Mouse (Mus musculus) megakaryocyte, adult 5-6 weeks (primary cell): Measurements from ENCODE around the gene Abcf2. TPM values are rescaled to one million over a fixed set of nuclear protein-coding genes. Genes with fewer than 3 reads are reported as not detected.

Source experiments
- ATAC-seq: 2 replicates; pipeline ENCODE4 v1.8.0; 2016; ENCODE audit warnings: mild to moderate bottlenecking, inconsistent platforms; ENCODE audit not compliant: poor library complexity, severe bottlenecking
- total RNA-seq, 2 experiments: library from RNA; stranded (forward) in 1 of 2; stranded (reverse) in 1 of 2; fragments of 153-499, 151-499 nt in 1 of 2; fragments of 221-1000, 200-1000 nt in 1 of 2; gene quantifications; 2 replicates each; pipeline versions ENCODE4 v1.2.3 to v1.2.4; 2015 to 2017

Gene Abcf2
- total RNA-seq, 2 experiments from 2014 or later = 18.1 to 53.7 TPM

DNA sequence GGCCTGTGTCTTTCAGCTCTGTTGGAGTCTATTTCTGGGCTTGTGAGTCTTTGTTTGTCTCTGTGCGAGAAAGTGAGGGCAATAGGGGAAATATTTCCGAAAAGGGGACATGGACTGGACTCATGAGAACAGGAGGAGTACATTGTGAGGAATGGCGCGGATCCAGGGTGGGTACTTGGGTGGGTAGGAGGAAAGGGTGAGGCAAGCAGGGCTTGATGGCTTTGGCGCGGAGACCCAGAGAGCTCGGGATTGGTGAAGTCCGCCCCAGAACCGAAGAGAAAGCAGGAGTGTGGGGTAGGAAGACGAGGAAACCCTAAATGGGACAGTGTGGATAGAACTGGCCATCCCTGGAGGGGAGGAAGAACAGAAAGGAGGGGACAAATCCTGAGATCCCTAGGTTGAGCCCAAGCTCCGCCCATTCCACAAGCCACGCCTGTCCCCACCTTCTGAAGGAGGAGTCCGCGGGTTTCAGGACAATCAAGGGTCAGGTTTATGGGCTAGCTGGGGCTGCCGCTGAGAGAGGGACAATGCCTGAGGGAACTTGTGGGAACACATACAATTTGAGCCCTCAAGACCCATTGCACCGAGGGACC lies 25.6 kb upstream of the Abcf2 start:
- no peak for ATAC-seq

DNA sequence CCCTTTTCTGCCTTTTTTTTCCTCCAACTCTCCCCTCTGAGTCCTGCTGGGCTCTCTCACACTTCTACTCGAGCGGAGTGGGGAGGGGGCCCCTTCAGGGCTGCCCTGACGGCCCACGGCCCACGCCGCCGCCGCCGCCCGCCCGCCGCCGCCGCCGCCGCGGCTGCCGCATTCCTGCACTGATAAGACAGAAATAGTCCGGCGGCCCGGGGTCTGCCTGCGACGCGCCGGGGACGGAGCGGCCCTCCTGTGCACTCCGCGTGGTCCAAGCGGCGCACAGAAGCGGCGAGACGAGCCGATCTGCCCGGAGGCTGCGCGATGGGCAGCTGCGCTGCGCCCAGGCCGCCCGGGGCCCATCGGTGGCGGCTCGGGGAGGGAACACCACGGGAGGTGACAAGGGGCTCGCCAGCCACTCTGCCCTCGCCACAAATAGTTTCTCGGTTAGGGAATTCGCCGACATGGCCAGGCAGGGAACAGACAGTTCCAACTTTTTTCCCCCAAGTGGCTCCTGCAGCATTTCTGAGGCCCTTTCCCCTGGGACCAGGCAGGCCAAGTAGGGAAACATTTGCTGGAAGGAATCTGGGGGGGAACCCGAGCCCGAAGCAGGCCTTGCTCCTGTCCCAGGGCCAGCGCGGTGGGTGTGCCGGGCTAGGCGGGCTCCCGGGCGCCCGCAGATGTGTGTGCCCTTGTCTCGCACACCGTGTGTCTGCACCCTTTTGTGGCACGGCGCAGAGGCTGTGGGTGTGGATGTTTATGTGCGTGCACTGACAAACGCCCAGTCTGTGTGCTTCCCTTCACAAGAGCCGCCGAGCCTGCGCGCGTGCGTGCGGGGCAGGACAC lies 24.9 kb upstream of the Abcf2 start:
- peak; percentile 33; the same call in 1 of the 2 replicates for ATAC-seq

DNA sequence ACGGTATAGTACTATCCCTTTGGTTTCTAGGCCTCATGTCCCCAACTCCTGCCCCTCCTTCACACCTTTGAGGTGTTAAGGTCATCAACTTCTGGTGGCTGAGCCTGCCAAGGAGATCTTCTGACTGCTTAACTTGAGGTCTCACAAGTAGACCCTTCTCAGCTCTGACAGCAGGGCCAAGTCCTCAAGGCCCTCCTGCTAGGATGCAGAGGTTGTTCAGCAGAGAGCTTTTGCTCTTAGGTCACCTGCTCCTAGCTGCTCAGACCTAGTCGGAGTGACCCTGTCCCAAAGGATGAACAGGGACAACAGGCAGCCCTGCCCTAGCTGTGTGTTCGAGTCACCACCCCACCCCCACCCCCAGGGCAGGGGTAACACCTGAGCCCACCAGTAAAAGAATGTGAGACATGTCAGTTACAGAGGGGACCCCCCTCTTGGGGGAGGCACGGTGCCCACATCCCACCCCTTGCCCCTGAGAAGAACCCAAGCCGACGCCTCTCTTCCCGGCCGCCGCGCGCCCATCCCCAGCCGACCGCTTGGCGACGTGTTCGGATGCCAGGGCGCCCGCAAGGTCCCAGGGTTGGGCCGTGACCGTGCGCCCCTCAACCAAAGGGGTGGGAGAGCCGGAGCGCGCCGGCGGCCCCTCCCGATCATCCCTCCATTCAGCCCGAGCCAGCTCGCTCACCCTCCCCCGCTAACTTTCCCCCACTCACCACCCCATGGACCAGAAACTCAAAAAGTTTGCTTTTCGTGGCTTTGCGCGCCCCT lies 24.0 kb upstream of the Abcf2 start:
- ATAC-seq = no peak

DNA sequence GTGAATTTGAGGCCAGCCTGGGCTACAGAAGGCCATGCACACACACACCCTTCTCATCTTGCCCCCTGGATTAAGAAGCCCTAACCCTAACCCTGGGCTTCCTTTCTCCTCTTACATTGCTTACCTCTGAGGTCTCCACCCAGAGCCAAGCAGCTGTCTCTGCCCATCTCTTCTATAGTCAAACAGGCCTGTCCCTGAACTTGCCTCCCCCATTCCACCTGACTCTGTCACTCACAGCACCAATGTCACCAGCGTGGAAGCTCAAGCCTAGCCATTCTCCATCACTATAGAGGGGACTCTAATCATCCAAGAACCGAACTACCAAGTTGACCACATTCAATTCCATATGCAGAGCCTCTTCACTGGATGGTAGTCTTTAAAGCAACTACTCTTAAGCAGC lies 23.0 kb upstream of the Abcf2 start:
- no peak for ATAC-seq

DNA sequence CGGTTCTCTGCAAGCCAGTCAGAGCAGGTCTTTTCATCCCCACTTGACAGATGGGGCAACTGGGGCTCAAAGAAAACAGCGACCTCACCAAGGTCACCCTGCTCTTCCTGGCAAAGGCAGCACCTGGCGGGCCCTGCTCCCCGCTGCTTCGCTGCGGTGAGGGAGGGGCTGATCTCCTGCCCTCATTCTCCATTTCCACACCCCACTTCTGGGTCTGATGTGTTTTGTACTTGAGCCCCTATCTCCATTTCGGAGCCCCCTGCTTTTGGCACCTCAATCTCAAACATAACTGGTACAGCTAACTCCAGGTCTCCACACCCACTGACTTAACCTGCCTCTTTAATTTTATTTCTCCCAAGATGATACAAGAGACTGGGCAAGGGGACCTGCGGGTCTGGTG lies 21.9 kb upstream of the Abcf2 start:
- no peak for ATAC-seq

DNA sequence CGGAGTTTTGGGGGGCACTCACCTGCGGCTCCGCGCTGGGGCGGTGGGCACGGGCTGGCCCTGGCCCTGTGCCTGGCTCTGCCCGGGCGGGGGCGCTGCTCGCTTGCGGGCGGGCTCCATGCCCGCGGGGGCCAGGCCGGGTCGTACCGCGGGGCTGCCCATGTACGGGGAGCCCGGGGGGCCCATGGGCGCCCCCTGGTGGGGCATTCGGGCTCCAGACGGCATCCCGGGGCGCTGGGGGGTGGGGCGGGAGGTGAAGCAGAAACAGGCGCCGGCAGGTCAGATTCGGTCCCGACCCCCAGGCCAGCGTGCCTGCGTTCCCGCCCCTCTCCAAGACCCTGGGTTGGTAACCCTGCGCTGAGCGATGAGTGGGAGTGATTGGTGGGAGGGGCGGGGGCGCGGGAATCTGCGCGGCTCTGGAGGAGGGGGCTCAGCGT lies 21.3 kb upstream of the Abcf2 start:
- ATAC-seq = peak; percentile 34

DNA sequence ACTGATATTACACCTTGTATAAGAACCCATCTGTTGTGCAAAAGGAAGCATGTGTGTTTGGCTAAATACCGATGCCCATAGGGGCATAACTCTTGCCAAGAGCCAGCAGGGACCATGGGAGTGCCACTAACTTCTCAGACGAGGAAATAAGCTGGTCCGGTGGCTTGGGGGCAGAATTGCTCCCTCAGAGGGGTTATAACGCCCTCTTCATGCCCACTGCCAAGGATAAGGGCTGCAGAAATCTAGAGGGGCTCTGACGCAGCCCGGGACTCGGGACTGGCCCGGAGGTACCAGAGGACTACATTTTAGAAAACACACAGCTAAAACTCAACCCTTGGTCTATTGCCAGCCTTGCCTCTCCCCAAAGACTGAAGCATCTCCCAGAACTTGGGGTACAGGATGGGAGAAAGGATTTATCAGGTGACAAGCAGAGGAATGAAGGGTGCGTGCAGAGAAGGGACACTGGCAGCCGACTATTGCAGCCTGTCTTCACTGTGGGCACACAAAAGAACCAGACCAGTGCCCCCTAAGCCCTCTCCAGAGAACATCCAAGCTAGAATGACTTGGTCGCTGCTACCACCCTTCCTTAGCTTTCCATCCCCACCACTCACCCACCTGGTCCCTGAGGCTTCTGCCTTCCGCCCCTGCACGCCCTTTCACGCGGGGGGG lies 20.8 kb upstream of the Abcf2 start:
- ATAC-seq = no peak

DNA sequence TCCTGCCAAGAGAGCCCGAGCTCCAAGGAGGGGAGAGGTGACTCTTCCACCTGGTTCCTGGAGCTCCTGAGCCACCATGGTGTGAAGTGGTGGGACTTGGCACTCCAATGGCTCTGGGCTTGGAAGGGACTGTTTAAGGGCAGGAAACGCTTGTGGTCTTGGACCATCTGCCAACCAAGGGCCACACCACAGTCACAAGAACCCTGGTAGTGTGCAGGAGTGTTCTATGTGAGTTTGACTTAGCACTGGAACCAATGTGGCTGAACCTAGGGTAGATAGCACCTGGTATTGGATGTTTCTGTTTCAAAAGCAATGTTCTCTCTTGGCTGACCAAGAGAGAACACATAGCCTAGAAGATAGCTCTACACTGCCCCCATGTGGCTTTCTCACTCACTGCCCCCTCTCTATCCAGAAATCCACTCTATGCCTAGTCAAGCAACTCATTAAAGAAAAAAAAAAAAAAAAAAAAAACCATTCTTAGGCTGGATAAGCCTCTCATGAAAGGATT lies 20.0 kb upstream of the Abcf2 start:
- ATAC-seq = peak; percentile 70

DNA sequence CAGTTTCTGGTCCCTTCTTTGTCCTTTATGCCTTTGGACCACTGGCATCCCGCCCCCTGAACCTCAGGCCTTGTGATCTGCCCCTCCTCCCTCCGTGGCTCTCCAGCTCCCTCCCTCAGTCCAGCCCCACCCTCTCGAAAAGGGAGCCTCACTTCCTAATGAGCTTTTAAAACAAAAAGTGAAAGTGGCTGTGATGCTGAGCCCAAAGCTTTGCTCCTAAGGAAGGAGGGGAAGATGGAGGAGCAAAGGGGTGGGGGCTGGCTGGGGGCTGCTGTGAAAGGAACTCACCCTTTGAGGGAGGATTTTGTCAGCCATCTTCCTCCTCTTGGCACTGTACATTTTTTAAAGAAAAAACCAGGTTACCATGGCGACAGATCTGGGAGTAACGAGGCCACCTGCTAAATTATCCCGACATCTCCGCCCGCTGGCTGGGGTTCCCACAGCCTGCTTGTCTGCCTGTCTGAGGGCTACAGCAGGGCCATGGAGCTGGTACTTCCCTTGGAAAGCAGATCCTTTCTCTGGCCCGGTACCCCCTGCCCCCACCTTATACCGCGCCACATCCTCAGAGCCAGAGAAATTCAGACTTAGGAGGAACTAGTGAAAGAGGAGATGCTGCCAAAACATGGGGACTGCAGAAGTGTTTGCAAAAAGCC lies 19.4 kb upstream of the Abcf2 start:
- ATAC-seq = peak; percentile 37

DNA sequence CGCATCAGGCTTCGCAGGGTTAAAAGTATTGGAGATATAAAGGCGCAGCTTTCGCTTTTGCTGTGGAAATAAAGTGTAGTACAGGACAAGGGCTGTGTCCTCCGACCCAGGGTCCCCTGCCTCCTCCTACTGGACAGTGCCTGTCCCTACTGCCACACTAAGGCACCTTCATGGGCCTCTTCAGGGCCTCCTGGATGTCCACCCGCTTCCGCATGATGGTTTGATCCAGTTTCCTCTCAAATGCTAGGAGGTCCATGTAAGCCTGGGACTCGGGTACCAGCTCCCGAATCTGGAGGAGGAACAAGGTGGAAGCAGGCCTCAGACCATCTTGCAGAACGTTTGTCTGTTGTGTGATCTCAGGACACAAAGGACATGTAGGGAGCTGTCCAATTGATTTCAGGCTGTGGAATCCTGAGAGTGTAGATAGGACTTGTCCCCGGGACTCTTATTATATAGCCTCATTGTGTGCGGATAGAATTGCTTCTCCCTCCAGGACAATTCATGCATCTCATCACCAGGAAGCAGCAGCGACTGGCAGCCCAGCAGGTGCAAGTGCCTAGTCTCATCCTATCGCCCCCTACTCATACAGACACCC lies 18.6 kb upstream of the Abcf2 start:
- ATAC-seq = no peak

DNA sequence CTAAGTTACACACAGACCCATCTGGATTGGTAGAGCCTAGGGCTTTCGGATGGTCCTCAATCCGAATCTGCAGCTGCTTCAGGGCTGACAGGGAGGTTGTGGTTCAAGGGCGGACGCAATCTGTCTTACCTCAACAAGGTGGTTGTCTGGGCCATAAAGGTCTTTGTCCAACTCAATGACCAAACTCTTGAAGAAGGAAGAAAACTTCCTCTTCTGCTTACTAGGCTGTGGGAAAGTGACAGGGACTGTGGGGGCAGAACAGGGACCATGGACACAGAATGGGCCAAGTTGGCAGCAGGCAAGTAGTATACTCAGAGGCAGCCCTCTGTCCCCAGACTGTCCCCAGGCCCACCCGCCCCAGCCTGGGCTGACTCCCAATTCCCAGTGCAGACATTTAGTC lies 18.0 kb upstream of the Abcf2 start:
- no peak for ATAC-seq

DNA sequence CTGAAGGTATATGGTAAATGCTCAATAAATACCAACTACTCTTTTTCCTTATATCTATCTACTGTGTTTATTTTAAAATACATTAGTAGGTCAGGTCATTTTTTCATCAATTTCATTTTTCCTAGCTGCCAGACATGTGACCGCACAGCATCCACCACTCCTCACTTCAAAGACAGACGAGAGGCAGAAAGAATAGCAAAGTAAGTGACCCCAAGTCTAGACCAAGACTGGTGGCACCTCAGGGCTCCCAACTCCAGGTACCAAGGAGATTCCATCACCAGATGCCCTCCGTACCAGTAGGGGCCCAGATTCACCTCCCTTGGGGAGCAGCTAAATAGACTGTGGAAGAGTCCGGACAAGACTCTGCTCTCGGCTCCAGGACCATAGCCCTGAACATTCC lies 17.1 kb upstream of the Abcf2 start:
- ATAC-seq = no peak

DNA sequence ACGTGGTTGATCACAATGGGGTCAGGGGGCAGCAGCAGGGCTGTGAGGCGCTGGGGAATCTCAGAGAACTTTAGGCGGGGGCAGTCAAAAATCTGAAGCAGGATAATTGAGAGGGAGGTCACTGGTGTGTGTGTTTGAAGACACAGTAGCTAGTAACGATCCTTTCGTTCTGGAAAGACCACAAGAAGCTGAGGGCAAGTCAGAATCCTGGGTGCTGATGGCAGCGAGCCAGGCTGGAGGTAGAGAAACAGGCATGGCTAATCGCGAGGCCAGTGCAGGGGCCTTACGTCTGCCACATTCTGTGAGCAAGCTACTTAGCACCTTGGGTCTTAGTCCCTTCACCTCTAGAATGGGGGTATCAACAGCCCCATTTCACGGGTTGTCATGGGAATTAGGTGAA lies 16.7 kb upstream of the Abcf2 start:
- ATAC-seq = no peak

DNA sequence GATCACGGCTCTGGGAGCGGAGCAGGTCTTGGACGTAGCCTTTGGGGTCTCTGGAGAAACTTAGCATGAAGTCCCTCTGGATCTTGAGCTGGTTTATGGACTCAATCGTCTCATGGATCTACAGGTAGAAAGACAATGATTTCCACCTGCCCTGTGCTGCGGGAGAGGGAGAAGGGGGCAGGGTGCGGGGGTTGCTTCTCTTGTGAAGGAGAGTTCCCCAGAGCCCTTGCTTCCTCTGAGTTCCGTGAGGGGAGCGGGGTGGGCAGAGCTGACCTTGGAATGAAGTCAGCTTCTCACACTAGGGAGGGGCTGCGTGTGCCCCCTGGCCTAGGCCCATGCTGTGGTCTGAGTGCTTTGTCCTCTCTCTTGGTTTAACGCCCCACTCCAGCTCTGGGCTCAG lies 16.0 kb upstream of the Abcf2 start:
- ATAC-seq = no peak

DNA sequence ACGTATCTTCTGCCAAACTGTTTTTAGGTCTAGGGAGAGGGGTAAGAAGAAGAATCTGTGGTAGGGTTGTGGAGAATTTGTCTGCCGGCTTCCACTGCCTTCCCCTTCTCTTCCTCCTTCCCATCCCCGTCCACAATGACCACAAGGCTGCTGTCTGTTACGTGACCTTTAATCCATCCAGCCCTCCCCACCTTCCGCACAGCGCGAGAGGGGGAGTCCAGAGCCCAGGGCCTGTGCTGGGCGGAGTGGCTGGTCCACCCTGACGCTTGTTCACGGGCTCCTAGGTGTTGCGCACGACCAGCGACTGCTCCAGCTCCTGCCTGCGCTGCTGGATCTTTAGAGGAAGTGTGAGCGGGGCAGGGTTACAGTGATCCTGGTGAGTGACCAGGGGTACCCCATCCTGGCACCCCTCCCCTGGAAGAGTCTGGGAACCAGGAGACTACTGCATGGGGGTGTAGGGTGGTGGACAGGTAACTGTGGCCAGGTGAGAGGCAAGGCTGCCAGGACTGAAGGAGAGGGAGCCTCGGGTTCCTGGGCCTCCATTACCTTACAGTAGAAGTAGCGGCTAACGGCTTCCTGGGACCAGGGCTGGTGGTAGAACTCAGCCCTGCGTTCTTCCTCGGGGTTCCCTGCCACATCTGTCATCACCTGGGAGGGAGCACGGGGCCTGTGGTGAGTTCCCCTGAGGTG lies 15.3 kb upstream of the Abcf2 start:
- peak; percentile 40 for ATAC-seq

DNA sequence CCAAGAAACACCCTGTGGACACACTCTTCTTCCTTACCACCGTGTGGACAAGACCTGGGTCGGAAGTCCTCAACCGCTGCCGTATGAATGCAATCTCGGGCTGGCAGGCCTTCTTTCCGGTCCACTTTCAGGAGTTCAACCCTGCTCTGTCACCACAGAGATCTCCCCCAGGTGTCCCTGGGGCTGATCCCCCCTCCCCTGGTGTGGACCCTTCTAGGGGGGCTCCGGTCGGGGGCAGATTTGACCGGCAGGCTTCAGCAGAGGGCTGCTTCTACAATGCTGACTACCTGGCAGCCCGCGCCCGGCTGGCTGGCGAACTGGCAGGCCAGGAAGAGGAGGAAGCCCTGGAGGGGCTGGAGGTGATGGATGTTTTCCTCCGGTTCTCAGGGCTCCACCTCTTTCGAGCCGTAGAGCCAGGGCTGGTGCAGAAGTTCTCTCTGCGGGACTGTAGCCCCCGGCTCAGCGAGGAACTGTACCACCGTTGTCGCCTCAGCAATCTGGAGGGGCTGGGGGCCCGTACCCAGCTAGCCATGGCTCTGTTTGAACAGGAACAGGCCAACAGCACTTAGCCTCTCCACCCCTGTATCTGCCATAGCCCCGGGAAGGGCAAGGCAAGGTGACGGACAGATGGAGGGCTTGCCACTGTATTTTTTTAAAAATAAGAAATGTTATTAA lies 14.7 kb upstream of the Abcf2 start:
- ATAC-seq = peak; percentile 22

DNA sequence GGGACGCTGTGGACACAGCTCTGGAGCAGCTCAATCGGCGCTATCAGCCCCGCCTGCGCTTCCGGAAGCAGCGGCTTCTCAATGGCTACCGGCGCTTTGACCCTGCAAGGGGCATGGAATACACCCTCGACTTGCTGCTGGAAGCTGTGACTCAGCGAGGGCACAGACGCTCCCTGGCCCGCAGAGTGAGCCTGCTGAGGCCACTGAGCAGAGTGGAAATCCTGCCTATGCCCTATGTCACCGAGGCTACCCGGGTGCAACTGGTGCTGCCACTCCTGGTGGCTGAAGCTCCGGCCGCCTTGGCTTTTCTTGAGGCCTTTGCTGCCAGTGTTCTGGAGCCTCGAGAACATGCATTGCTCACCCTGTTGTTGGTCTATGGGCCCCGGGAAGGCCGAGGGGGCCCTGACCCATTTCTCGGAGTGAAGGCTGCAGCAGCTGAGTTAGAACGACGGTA lies 14.0 kb upstream of the Abcf2 start:
- ATAC-seq = peak; percentile 22

DNA sequence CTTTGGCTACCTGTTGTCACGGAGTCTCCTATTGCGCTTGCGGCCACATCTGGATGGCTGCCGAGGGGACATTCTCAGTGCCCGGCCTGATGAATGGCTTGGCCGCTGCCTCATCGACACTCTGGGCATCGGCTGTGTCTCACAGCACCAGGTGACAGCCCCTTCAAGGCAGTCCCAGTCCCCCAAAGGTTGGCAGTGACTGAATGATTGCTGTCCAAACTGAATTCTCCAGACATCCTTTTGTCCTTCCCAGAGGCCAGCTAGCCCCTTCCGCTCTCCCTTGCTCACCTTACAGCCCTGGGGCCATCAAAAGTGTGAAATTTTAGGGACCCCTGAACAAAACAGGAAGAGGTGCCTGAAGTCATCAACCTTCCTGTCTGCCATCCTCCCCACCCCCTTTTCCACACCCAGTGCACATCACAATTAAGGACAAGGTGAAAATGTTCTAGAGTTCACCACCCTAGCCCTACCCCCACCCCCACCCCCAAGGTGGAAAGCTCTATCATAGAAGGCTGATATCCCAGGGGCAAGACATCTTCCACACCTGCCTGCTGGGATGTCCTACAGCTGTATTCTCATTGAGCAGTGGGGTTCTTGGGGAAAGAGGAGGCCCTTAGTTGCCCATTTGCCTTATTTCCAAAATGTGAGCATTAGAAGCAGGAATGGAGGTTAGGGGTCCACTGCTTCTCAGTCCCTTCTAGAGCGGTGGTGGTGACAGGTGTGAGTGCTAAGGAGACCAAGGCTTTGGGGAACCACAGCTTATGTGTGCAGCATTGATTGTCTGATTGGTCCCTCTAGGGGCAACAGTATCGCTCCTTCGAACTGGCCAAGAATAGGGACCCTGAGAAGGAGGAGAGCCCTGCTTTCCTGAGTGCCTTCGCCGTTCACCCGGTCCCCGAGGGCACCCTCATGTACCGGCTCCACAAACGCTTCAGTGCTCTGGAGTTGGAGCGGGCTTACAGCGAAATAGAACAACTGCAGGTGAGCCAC lies 12.5 kb upstream of the Abcf2 start:
- no peak for ATAC-seq
